Comparison of ENCODE assay signal across 26 mouse cellular contexts in genomic region chr9:13946519-13946918, GRCm38 (mm10).
"Had no signal": no experiment of that assay in that cellular context is flagged by ENCODE, and none has a peak within 500 bp of the region (broad histone marks: within the 10 kb centered on the region; RNA-seq: fewer than 3 reads in every experiment).

No protein-coding gene starts in this region.

- H3K36me3 ChIP-seq: heart, embryonic 13.5 days; heart, embryonic 15.5 days; hindbrain, embryonic 10.5 days; hindbrain, embryonic 12.5 days; intestine, embryonic 15.5 days; limb, embryonic 10.5 days; limb, embryonic 12.5 days had no signal

- DNase-seq: gastrocnemius, adult 2 months; gastrocnemius, postnatal 10 days; gastrocnemius, postnatal 25 days; heart, adult 2 months; heart, postnatal 14 days; heart, postnatal 4 days; kidney, adult 18-20 months; kidney, adult 8-10 months; kidney, postnatal 10 days; kidney, postnatal 25 days; kidney, postnatal 4 days; liver had no signal

- H3K9ac ChIP-seq: heart, embryonic 13.5 days; heart, embryonic 15.5 days; hindbrain, embryonic 12.5 days; hindbrain, embryonic 14.5 days; intestine, embryonic 15.5 days; limb, embryonic 12.5 days had no signal

- H3K4me2 ChIP-seq: heart, embryonic 11.5 days; heart, embryonic 13.5 days; heart, embryonic 15.5 days; hindbrain, embryonic 12.5 days; hindbrain, embryonic 14.5 days; intestine, embryonic 15.5 days; limb, embryonic 12.5 days had no signal

- ATAC-seq: hindbrain, embryonic 16.5 days; inflammation-experienced regulatory T-cells, adult 6 months; intestine, embryonic 15.5 days; intestine, postnatal 0 days had no signal

- H3K4me3 ChIP-seq: gastrocnemius, adult 2 months; heart, adult 2 months; heart, embryonic 13.5 days; heart, embryonic 15.5 days; hindbrain, embryonic 10.5 days; hindbrain, embryonic 12.5 days; intestine, embryonic 15.5 days; layer of hippocampus, adult 2 months; left cerebral cortex, adult 2 months; limb, embryonic 10.5 days; limb, embryonic 12.5 days had no signal

- H3K4me1 ChIP-seq: heart, embryonic 13.5 days; heart, embryonic 15.5 days; hindbrain, embryonic 10.5 days; hindbrain, embryonic 12.5 days; intestine, embryonic 15.5 days; limb, embryonic 10.5 days; limb, embryonic 12.5 days had no signal

- H3K27ac ChIP-seq: gastrocnemius, adult 2 months; heart, adult 2 months; heart, embryonic 13.5 days; heart, embryonic 15.5 days; hindbrain, embryonic 10.5 days; hindbrain, embryonic 12.5 days; hindbrain, embryonic 14.5 days; intestine, embryonic 15.5 days; layer of hippocampus, adult 2 months; left cerebral cortex, adult 2 months; limb, embryonic 10.5 days; limb, embryonic 12.5 days had no signal

- H3K9me3 ChIP-seq: heart, embryonic 13.5 days; heart, embryonic 15.5 days; hindbrain, embryonic 10.5 days; hindbrain, embryonic 12.5 days; intestine, embryonic 15.5 days; limb, embryonic 10.5 days; limb, embryonic 12.5 days had no signal

- H3K27me3 ChIP-seq: heart, embryonic 13.5 days; heart, embryonic 15.5 days; hindbrain, embryonic 12.5 days; intestine, embryonic 15.5 days; limb, embryonic 12.5 days had no signal
